Mouse (Mus musculus): ENCODE results near the gene Prss21.

Prss21 gene

GRCm38 (mm10) chr17:23867756-23868155 is at the start of gene Prss21:
TSS of gene Prss21 (plus strand) at chr17:23868056.
- in situ Hi-C loops (cut with MboI; ENCODE audit: unreplicated experiment in 2 of 2), result no loop called here

DNA sequence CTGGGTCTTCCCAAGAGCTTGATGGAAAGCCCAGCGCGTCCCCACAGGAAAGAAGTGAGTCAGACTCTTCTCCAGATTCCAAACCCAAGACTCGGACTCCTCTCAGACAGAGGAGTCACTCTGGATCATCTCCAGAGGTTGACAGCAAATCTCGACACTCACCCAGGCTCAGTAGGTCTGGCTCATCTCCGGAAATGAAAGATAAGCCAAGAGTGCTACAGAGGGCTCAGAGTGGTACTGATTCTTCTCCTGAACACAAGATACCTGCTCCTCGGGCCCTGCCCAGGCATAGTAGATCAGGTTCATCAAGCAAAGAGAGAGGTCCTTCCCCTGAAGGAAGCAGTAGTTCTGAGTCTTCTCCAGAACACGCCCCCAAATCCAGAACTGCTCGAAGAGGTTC is 49.3 kb upstream of the Prss21 start:
- in situ Hi-C loops (cut with MboI; ENCODE audit: unreplicated experiment in 2 of 2), result no loop called here

DNA sequence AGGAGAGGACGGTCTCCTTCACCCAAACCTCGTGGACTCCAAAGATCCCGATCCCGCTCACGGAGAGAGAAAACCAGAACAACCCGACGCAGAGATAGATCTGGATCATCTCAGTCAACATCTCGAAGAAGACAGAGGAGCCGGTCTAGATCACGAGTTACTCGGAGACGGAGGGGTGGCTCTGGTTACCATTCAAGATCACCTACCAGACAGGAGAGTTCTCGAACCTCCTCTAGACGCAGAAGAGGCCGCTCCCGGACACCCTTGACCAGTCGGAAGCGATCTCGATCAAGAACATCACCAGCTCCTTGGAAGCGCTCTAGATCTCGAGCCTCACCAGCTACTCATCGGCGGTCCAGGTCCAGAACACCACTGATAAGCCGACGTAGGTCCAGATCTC is 48.6 kb upstream of the Prss21 start:
- in situ Hi-C loops (cut with MboI; ENCODE audit: unreplicated experiment in 2 of 2), result no loop called here

DNA sequence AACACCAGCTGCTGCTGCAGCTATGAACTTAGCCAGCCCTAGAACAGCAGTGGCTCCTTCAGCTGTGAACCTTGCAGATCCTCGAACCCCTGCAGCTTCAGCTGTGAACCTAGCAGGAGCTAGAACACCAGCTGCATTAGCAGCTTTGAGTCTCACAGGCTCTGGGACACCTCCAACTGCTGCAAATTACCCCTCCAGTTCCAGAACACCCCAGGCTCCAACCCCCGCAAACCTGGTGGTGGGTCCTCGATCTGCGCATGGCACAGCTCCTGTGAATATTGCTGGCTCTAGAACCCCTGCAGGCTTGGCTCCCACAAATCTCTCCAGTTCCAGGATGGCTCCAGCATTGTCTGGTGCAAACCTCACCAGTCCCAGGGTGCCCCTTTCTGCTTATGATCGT is 47.1 kb upstream of the Prss21 start:
- in situ Hi-C loops (cut with MboI; ENCODE audit: unreplicated experiment in 2 of 2), result no loop called here

GRCm38 (mm10) chr17:23822094-23822493 is 45.8 kb upstream of the Prss21 start:
- in situ Hi-C loops (cut with MboI; ENCODE audit: unreplicated experiment in 2 of 2), result no loop called here

DNA sequence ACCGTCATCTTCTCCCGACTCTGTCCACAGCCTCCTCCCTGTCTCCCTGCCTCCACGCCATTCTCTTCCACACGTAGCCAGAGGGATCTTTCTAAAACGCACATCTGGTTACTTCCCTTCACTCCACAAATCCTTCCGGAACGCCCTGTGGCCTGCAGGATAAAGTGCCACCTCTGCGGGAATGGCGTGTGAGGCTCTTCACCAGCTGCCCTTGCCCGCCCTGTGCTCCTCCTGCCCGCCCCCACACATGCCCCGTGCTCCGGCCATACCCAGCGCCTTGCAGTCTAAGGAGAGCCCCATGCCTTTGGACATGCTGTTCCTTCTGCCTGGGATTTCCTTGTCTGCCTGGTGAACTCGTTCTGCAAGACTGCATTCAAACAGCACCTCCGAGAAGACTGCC is 44.8 kb upstream of the Prss21 start:
- in situ Hi-C loops (cut with MboI; ENCODE audit: unreplicated experiment in 2 of 2), result no loop called here

- in situ Hi-C loops (cut with MboI; ENCODE audit: unreplicated experiment in 2 of 2), result no loop called here
Measured at GRCm38 (mm10) chr17:23823614-23824013, 44.2 kb upstream of the Prss21 start.

GRCm38 (mm10) chr17:23825591-23825990 is 42.3 kb upstream of the Prss21 start:
- in situ Hi-C loops (cut with MboI; ENCODE audit: unreplicated experiment in 2 of 2), result no loop called here

DNA sequence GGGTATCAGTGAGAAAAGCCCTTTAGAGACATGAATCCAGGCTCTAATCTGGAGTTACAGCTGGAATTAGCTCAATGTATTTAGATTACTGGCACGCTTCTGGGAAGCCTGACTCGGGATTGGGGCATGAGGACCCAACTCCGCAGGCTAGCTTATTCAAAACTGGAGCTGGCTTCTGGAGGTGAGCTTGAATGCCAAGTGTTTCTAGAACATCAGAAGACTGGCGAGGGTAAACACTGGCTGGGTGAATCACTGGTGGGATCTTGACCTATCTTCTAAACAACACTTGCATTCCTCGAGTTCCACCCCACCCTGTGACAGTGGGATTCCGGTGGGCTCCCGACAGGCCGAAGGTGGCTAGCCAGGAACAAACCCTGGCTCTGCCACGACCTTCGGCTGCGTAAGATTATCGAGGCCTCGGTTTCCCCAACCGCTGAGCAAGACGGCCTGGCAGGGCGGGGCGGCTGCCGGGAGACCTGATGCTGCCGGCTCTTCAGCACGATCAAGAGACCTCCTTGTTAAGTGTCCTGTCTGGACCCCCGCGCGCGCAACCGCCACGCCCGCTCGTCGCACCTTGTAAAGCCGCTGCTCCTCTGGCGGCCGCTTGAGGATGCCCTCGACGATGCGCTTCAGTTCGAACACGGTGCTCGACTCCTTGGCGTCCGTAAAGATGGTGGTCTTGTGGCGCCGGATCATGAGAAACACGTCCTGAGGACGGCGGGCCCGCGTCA is 39.4 kb upstream of the Prss21 start:
- in situ Hi-C loops (cut with MboI; ENCODE audit: unreplicated experiment in 2 of 2), result no loop called here

DNA sequence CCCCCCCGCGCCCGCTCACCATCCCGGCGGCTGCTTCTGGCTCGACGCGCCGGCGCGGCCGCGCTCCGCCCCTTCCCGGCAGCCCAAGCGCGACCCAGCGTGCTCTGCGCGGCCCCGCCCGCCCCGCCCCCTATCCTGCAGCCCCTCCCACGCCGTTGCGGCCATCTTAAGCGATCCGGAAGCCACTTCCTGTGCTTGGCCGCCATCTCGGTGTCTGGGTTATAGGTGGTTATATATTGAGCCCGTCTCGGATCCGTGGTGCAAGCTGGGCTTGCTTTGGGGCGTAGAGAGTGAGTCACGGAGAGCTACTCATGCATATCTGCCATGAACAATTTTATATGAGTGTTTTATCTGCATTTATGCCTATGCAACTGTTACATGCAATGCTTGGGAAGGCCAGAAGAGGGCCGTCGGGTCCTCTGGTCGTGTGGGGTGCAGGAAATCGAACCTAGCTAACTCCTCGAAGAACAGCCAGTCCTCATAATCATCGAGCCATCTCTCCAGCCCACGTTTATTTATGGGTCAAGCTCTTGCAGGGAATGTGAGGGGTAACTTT is 38.7 kb upstream of the Prss21 start, which contains the start of gene Elob:
Gene Elob (minus strand): TSS at position 73 of the 556 bp plus-strand sequence.
- in situ Hi-C loops (cut with MboI; ENCODE audit: unreplicated experiment in 2 of 2), result no loop called here

GRCm38 (mm10) chr17:23831201-23831600 is 36.7 kb upstream of the Prss21 start:
- in situ Hi-C loops (cut with MboI; ENCODE audit: unreplicated experiment in 2 of 2), result no loop called here

DNA sequence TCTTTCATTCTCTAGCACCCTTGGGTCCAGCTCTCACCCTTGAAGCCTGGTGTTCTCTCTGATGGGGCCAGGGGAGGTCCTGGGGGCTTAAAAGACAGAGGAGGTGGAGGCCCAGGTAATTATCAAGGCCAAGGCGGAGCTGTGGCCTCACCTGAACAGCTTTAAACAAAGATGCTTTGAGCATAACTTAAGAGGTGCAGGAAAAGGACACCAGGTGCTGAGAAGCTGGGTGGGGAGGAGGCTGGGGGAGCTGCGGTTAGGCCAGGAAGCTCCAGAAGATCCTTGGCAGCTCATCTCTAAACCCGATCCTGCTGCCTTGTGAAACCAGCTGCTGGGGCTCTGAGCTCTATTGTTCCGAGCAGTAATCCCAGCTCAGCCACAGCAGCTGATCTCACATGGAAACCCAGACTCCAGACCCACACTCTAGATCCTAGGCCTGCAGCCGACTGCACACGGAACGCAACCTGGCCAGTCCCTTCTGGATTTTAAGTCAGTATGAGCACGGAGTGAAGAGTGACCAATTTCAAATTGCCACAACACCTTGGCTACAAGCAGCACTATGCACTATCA is 31.8 kb upstream of the Prss21 start, which contains the start of gene Prss33:
Gene Prss33 (minus strand): TSS at position 51 of the 570 bp plus-strand sequence.
- in situ Hi-C loops (cut with MboI; ENCODE audit: unreplicated experiment in 2 of 2), result no loop called here

- in situ Hi-C loops (cut with MboI; ENCODE audit: unreplicated experiment in 2 of 2), result no loop called here
Measured at GRCm38 (mm10) chr17:23841145-23841544, 26.7 kb upstream of the Prss21 start.

DNA sequence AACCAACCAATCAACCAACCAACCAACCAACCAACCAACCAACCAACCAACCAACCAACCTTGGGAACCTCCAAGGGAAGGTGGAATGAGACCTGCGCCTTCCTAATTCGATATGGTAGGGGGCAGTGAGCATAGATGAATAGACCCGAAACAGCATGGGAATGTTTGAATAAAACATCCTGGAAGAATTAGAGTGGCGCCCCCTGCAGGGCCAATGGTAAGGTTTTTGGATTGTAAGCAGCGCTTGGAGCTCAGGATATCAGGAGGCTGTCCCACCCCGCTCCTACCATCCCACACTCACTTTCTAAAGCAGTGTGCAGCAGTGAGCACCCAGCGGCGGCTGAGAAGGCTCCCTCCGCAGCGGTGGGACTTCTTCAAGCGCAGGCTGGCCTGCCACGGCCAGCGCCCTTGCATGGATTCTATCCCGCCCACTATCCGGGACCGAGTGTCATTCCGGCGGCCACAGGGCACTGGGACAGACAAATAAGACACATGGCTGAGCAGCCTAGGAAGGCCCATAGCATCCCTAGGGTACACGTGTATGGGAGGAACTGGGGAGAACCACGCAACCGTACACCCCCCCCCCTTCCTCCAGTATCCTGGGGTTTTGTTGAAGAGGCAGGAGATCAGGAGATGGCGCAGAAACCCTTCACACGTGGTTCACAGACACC is 24.6 kb upstream of the Prss21 start:
- in situ Hi-C loops (cut with MboI; ENCODE audit: unreplicated experiment in 2 of 2), result no loop called here

- in situ Hi-C loops (cut with MboI; ENCODE audit: unreplicated experiment in 2 of 2), result no loop called here
Measured at GRCm38 (mm10) chr17:23843812-23844273, 24.0 kb upstream of the Prss21 start, which contains the start of the genes Prss32 and Prss41. TSS of gene Prss32 (plus strand) at chr17:23843855. TSS of gene Prss41 (minus strand) at chr17:23844172.

- in situ Hi-C loops (cut with MboI; ENCODE audit: unreplicated experiment in 2 of 2), result loop anchor here in 1 of 2 experiments (5.0 to 10.0 kb wide), 2 partner anchors 73 to 115 kb away; no protein-coding TSS in a partner anchor
Measured at GRCm38 (mm10) chr17:23850028-23850427, 17.8 kb upstream of the Prss21 start.

DNA sequence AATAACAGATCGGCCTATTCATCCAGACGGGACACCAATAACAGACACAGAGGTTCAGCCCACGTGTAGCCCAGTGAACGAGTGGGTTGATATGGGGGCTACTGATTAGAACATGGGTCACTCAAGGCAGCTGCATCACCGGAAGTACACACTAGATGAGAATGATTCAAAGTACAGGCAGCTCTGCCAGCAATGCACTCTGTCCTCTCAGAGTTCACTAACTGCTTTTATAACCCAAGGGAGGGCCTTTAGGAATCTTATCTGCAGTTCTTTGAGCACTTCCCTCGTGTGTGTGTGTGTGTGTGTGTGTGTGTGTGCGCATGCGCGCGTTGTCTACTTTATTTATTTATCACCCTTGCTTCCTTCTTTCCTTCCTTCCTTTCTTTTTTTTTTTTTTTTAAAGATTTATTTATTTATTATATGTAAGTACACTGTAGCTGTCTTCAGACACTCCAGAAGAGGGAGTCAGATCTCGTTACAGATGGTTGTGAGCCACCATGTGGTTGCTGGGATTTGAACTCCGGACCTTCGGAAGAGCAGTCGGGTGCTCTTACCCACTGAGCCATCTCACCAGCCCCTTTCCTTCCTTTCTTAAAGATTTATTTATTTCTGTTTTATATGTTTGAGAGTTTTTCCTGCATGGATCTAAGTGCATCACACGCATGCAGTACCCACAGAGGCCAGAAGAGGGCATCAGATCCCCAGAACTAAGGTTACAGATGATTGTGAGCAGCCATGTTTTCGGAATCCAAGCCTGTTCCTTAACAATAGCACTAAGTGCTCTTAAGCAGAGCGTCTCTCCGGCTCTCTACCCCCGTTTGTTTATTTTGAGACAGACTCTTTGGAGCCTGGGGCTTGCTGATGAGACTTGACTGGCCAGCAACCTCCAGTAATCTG is 16.8 kb upstream of the Prss21 start:
- in situ Hi-C loops (cut with MboI; ENCODE audit: unreplicated experiment in 2 of 2), result loop anchor here in 1 of 2 experiments (5.0 to 10.0 kb wide), 2 partner anchors 74 to 114 kb away; no protein-coding TSS in a partner anchor

DNA sequence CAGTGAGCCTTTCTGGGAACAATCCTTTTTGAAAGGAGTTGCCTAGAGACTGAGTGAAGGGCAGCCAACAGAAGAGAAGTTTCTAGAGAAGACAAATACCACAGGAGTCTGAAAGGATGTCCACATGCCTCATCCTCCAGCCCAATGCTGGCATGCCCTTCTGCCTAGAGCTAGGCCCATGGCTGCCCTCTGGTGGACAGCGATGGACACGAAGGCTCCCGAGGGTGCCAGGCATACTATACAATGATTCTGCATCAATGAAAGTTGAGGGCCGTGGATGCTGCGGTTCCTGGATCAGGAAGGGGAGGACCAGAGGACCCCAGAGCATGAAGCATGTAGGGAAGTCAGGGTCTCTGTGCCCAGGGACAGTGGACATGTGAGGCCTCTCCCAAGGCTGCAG is 14.6 kb upstream of the Prss21 start:
- in situ Hi-C loops (cut with MboI; ENCODE audit: unreplicated experiment in 2 of 2), result loop anchor here in 1 of 2 experiments (5.0 to 10.0 kb wide), 2 partner anchors 76 to 112 kb away; no protein-coding TSS in a partner anchor

DNA sequence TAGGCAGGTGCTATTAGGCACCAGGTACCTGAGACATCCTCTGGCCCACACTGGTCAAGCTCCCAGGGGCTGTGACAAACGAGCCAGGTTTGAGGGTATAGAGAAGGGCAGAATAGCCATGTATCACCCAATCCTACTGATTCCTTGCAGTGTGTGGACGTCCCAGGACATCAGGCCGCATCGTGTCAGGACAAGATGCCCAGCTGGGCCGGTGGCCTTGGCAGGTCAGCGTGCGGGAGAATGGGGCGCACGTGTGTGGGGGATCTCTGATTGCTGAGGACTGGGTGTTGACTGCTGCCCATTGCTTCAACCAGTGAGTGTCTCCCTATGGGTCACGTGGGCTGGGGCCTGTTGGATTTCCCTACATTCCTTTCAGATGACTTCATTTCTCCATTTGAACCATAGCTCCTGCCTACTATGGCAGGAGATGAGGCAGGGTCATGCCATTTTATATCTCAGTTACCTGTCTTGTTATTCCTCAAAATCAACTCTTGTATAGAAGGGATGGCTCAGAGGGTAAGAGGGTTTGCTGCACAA is 13.6 kb upstream of the Prss21 start:
- in situ Hi-C loops (cut with MboI; ENCODE audit: unreplicated experiment in 2 of 2), result loop anchor here in 1 of 2 experiments (5.0 to 10.0 kb wide), 2 partner anchors 77 to 111 kb away; no protein-coding TSS in a partner anchor
